Mouse (Mus musculus): ENCODE results near the gene Prdm16. TPM values are rescaled to one million over a fixed set of nuclear protein-coding genes. Genes with fewer than 3 reads are reported as not detected.

Prdm16 gene
- polyA plus RNA-seq, 1 experiment from 2014 or later = 43.1 TPM

DNA sequence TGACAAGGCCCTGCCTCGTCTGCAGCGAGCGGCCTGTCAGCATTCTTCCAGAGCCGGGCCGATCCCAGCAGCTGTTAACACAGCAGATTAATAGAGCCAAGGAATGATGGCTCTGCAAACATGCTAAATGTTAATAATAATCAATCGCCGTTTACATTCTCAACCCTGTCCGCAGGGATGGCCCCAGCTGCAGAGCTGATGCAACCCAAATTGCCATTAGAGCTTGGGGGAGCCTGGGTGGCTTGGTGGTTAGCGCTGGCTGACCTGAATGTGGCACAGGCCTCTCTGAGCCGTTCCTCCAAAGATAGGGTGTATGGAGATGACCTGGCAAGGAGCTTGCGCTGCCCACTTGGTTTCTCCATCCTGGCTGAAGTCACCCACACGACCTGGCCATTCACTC lies 97.0 kb downstream of the Prdm16 start:
- H3K4me3 ChIP-seq = no peak overlapping the region
- WGBS = 93% methylated on average over 12 of the region's 12 CpGs
- H3K36me3 ChIP-seq (replicated peaks) = 0 out of 2 replicates have a peak, but pooled peaks cover 2% of the 10 kb centered on the region
- H3K4me1 ChIP-seq = peaks cover 75% of the 10 kb centered on the region
- H3K27me3 ChIP-seq (ENCODE audit: poor library complexity, severe bottlenecking) = peaks cover 42% of the 10 kb centered on the region
- no peak overlapping the region; the same call in 1 of the 2 replicates for H3K27ac ChIP-seq
- H3K9me3 ChIP-seq = no peaks in the 10 kb centered on the region
- no peak for DNase-seq (ENCODE audit: extremely low spot score, low spot score)

DNA sequence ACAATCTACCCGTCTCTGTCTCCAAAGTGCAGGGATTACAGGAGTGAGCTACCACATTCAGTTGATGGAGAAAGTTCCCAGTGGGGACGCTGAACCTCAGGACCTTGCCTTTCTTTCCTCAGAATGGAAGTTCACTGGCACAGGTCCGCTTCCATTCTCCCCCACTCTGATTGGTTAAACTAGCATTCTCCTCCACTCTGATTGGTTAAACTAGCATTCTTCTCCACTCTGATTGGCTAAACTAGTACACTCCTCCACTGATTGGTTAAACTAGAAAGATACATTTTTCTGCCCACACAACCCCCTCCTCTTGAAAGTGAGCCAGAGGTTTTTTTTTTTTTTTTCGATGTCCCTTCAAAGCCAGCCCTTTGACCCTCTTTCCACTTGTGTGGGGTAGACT lies 97.9 kb downstream of the Prdm16 start:
- Histone ChIP-seq H3K27me3 (ENCODE audit: poor library complexity, severe bottlenecking) (peaks cover 33% of the 10 kb centered on the region), H3K9me3 (no peaks in the 10 kb centered on the region), H3K27ac (no peak overlapping the region), H3K36me3 (replicated peaks) (0 out of 2 replicates have a peak, but pooled peaks cover 2% of the 10 kb centered on the region), H3K4me1 (peaks cover 65% of the 10 kb centered on the region), H3K4me3 (no peak overlapping the region)
- DNase-seq (ENCODE audit: extremely low spot score, low spot score) = no peak
- 88% methylated on average over 4 of the region's 4 CpGs for WGBS

GRCm38 (mm10) chr4:154536110-154536509 lies 100.6 kb downstream of the Prdm16 start:
- H3K27ac ChIP-seq = peak overlapping the region; percentile 51
- no peaks in the 10 kb centered on the region for H3K9me3 ChIP-seq
- 71% methylated on average over 5 of the region's 5 CpGs for WGBS
- H3K27me3 ChIP-seq (ENCODE audit: poor library complexity, severe bottlenecking) = peaks cover 18% of the 10 kb centered on the region; the same call in 1 of the 2 replicates
- 0 out of 2 replicates have a peak, but pooled peaks cover 2% of the 10 kb centered on the region for H3K36me3 ChIP-seq (replicated peaks)
- H3K4me1 ChIP-seq = peaks cover 62% of the 10 kb centered on the region
- no peak for DNase-seq (ENCODE audit: extremely low spot score, low spot score)
- H3K4me3 ChIP-seq = no peak overlapping the region

DNA sequence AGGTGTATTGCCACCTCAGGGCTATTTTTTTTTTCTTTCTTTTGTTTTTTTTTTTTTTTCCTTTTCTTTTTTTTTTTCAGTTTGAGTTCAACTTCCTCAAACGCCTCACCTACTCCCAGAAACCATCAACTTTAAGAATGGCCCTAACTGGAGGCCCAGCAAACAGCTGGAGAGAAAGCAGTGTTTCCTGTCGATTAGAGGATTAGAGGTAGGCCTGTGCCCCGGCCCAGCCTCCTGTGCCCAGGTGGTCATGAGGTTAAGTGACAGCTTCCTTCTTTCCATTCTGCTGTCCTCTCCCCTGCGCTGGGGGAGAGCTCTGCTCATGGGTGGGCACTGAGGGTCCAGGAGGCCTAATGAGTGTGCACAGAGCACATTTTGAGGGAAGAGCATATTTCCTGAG lies 105.3 kb downstream of the Prdm16 start:
- H3K4me3 ChIP-seq = no peak overlapping the region
- no peak overlapping the region for H3K27ac ChIP-seq
- no peak for DNase-seq (ENCODE audit: extremely low spot score, low spot score)
- H3K4me1 ChIP-seq = peaks cover 78% of the 10 kb centered on the region
- H3K36me3 ChIP-seq (replicated peaks) = peaks cover 24% of the 10 kb centered on the region
- no peaks in the 10 kb centered on the region for H3K9me3 ChIP-seq
- peaks cover 41% of the 10 kb centered on the region; the same call in 1 of the 2 replicates for H3K27me3 ChIP-seq (ENCODE audit: poor library complexity, severe bottlenecking)
- WGBS = 56% methylated on average over 4 of the region's 4 CpGs

- H3K9me3 ChIP-seq = no peaks in the 10 kb centered on the region
- H3K27ac ChIP-seq = 0 out of 2 replicates have a peak overlapping the region, but pooled peaks have one; percentile 30
- WGBS = 83% methylated on average over 7 of the region's 7 CpGs
- peaks cover 27% of the 10 kb centered on the region for H3K36me3 ChIP-seq (replicated peaks)
- H3K4me3 ChIP-seq = no peak overlapping the region
- DNase-seq (ENCODE audit: extremely low spot score, low spot score) = no peak
- peaks cover 80% of the 10 kb centered on the region for H3K4me1 ChIP-seq
- peaks cover 41% of the 10 kb centered on the region; the same call in 1 of the 2 replicates for H3K27me3 ChIP-seq (ENCODE audit: poor library complexity, severe bottlenecking)
These were observed 106.3 kb downstream of the Prdm16 start for GRCm38 (mm10) chr4:154530336-154530735.

DNA sequence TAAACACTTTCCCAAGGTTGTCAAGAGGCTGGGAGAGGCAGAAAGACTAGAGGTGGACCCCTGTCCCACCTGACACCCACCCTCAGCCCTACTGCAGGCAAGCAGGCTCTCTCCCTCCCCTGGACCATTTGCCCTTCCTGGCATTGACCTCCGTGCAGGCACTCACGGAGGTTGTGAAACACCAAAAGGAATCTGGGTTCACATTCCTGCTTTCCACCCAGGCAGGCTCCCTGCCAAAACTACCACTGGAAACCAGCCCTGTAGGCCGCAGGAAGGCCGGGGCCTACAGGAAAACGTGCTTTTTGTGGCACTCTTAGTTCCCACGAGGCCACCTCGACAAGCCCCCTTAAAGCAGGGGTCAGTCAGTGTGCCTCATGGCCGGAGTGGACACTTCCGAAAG lies 109.2 kb downstream of the Prdm16 start:
- Histone ChIP-seq H3K27me3 (ENCODE audit: poor library complexity, severe bottlenecking) (peaks cover 59% of the 10 kb centered on the region; the same call in 1 of the 2 replicates), H3K4me1 (peaks cover 99% of the 10 kb centered on the region)

DNA sequence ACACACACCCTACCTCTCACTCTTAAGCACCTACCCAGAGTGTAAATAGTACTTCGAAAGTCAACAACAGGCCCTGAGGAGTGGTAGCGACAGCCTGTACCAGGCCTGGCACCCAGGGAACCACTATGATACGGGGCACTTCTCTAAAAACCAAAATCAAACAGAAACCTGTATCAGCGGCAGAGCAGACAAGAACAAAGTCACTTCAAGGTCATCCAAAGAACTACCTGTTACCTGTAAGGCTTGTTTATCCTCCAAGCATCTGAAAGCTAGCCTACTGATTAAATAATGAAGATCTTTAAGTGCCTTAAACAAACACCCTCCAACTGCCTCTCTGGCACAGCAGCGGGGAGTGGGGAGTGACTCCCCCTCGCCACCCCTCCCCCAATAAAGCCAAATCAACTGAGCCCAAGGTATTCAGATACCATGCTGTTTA lies 110.3 kb downstream of the Prdm16 start:
- H3K4me3 ChIP-seq = no peak overlapping the region
- peaks cover 60% of the 10 kb centered on the region for H3K27me3 ChIP-seq (ENCODE audit: poor library complexity, severe bottlenecking)
- H3K27ac ChIP-seq = no peak overlapping the region
- WGBS = 84% methylated on average over 6 of the region's 6 CpGs
- no peak for DNase-seq (ENCODE audit: extremely low spot score, low spot score)
- H3K36me3 ChIP-seq (replicated peaks) = peaks cover 27% of the 10 kb centered on the region
- H3K4me1 ChIP-seq = peaks cover 88% of the 10 kb centered on the region
- no peaks in the 10 kb centered on the region for H3K9me3 ChIP-seq

More for the DNA sequence above, 109.2 kb downstream of the Prdm16 start:
- Histone ChIP-seq H3K4me3 (no peak overlapping the region), H3K36me3 (replicated peaks) (peaks cover 27% of the 10 kb centered on the region), H3K9me3 (no peaks in the 10 kb centered on the region), H3K27ac (peak overlapping the region; percentile 21; the same call in 1 of the 2 replicates)
- no peak for DNase-seq (ENCODE audit: extremely low spot score, low spot score)
- WGBS = 82% methylated on average over 9 of the region's 9 CpGs

- no peaks in the 10 kb centered on the region for H3K9me3 ChIP-seq
- WGBS = 87% methylated on average over 17 of the region's 17 CpGs
- peaks cover 77% of the 10 kb centered on the region for H3K27me3 ChIP-seq (ENCODE audit: poor library complexity, severe bottlenecking)
- H3K4me1 ChIP-seq = peaks cover 85% of the 10 kb centered on the region
- DNase-seq (ENCODE audit: extremely low spot score, low spot score) = no peak
- H3K27ac ChIP-seq = no peak overlapping the region
- H3K36me3 ChIP-seq (replicated peaks) = peaks cover 32% of the 10 kb centered on the region
- H3K4me3 ChIP-seq = no peak overlapping the region
These were observed 112.8 kb downstream of the Prdm16 start for GRCm38 (mm10) chr4:154523898-154524297.

DNA sequence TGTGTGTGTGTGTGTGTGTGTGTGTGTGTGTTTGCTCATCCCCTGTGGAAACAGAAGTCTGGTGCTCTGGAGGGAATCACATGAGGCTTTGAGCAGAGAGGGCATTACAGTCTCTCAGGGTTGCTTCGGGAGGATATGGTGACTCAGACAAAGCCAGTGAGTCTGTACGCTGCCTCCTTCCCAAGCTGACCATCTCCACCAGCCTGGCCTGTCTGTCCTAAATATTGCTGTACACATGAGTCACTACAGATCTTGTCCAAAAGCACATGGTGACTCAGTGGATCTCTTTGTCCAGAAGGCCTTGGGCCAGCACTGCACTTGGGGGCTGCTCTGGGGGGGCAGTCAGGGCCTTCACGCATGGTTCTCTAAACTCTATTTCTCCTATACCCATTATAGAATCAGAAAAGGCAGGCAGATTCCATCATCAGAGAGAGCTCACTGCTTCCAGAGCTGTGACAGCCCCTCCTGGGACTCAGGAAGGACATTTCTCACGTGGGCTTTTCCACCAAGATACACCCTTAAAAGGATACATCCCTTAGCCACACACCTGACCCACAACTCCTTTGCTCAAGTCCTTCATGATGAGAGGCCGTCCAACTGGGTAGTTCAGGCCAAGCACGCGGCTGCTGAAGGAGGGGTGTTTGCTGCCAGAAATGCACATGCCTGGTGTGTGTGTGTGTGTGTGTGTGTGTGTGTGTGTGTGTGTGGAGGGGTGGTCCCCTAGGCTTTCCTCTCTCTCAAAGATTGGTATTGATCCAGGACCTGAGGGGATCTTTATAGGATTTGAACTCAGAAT lies 114.6 kb downstream of the Prdm16 start:
- WGBS = 87% methylated on average over 7 of the region's 7 CpGs
- Histone ChIP-seq H3K27ac (0 out of 2 replicates have a peak overlapping the region, but pooled peaks have one; percentile 25), H3K4me3 (no peak overlapping the region), H3K4me1 (peaks cover 85% of the 10 kb centered on the region), H3K27me3 (ENCODE audit: poor library complexity, severe bottlenecking) (peaks cover 75% of the 10 kb centered on the region), H3K36me3 (replicated peaks) (peaks cover 25% of the 10 kb centered on the region), H3K9me3 (peaks cover 4% of the 10 kb centered on the region; the same call in 1 of the 2 replicates)
- DNase-seq (ENCODE audit: extremely low spot score, low spot score) = no peak

DNA sequence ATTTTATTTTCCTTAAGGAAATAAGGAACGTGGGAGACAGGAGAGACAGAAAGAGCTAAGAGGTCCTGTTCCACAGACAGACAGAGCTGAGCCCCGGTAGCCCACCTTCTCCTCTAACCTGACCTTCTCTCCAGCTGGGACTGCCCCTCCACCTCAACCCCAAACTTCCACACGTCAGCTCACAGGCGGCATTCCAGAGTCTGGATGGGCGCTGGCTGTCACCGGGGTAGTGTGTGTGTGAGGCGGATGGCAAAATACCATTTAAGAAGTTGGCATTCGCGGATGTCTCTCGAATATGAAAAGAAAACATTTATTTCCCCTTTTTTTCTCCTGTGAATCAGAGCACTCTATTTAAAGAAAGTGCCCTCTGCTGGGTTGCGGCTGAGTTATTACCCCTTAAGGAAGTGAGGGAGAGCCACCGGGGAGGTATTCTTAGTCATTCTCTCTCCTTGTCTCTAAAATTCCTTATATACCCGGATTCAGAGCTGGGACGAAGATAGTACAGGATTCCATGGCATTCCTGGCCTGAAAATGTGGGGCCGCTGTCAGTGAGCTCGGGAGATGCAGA lies 117.1 kb downstream of the Prdm16 start:
- DNase-seq (ENCODE audit: extremely low spot score, low spot score) = no peak
- no peak overlapping the region; the same call in 1 of the 2 replicates for H3K27ac ChIP-seq
- H3K4me1 ChIP-seq = peaks cover 85% of the 10 kb centered on the region
- no peak overlapping the region for H3K4me3 ChIP-seq
- peaks cover 4% of the 10 kb centered on the region; the same call in 1 of the 2 replicates for H3K9me3 ChIP-seq
- WGBS = 91% methylated on average over 16 of the region's 16 CpGs
- peaks cover 90% of the 10 kb centered on the region for H3K27me3 ChIP-seq (ENCODE audit: poor library complexity, severe bottlenecking)
- H3K36me3 ChIP-seq (replicated peaks) = peaks cover 17% of the 10 kb centered on the region

- Histone ChIP-seq H3K27me3 (ENCODE audit: poor library complexity, severe bottlenecking) (peaks cover 90% of the 10 kb centered on the region), H3K4me1 (peaks cover 85% of the 10 kb centered on the region), H3K36me3 (replicated peaks) (peaks cover 17% of the 10 kb centered on the region), H3K27ac (peak overlapping the region; percentile 72), H3K9me3 (peaks cover 4% of the 10 kb centered on the region; the same call in 1 of the 2 replicates), H3K4me3 (no peak overlapping the region)
- no peak for DNase-seq (ENCODE audit: extremely low spot score, low spot score)
- WGBS = 73% methylated on average over 7 of the region's 7 CpGs
These were observed 118.7 kb downstream of the Prdm16 start for GRCm38 (mm10) chr4:154517991-154518390.

- Histone ChIP-seq H3K27ac (peak overlapping the region; percentile 74), H3K4me3 (no peak overlapping the region), H3K36me3 (replicated peaks) (peaks cover 17% of the 10 kb centered on the region), H3K27me3 (ENCODE audit: poor library complexity, severe bottlenecking) (peaks cover 79% of the 10 kb centered on the region), H3K9me3 (peaks cover 4% of the 10 kb centered on the region; the same call in 1 of the 2 replicates), H3K4me1 (peaks cover 95% of the 10 kb centered on the region)
- no peak for DNase-seq (ENCODE audit: extremely low spot score, low spot score)
- 25% methylated on average over 8 of the region's 8 CpGs for WGBS
These were observed 120.2 kb downstream of the Prdm16 start for GRCm38 (mm10) chr4:154516470-154516869.

GRCm38 (mm10) chr4:154513664-154514063 lies 123.0 kb downstream of the Prdm16 start:
- H3K27me3 ChIP-seq (ENCODE audit: poor library complexity, severe bottlenecking) = peaks cover 85% of the 10 kb centered on the region
- H3K27ac ChIP-seq = peak overlapping the region; percentile 80
- H3K9me3 ChIP-seq = peaks cover 4% of the 10 kb centered on the region; the same call in 1 of the 2 replicates
- H3K36me3 ChIP-seq (replicated peaks) = peaks cover 13% of the 10 kb centered on the region
- no peak for DNase-seq (ENCODE audit: extremely low spot score, low spot score)
- no peak overlapping the region for H3K4me3 ChIP-seq
- 35% methylated on average over 2 of the region's 2 CpGs for WGBS
- peaks cover 100% of the 10 kb centered on the region for H3K4me1 ChIP-seq

Data from forebrain, embryonic 10.5 days (tissue).